Mouse (Mus musculus) kidney, postnatal 25 days (tissue): ENCODE measurements around the gene 1500011B03Rik.

Experiments used
- DNase-seq, 2 experiments: peaks; one replicate each; pipeline ENCODE4 v3.0.0; 2021; ENCODE audit warnings: mixed read lengths in 2 of 2

Gene 1500011B03Rik

DNA sequence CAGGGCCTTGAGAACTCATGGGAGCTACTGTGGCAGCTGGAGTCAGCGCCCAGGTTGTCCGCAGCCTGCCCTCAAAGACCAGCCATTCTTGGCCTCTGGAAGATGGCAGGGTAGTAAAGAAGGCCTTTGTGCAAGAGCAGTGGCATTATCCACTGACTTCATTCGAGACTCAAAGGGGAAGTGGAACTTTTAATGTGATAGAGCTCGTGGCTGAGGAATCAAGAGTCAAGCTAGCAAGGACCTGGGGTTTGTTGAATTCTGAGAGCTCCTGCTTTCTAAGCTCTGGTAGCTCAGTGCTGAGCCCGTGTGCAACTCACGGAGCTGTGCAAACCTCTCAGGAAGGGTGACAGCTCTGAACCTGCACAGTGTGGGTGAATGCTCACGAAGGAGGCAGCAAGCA, 42.4 kb downstream of the 1500011B03Rik start:
- DNase-seq = no peak

DNA sequence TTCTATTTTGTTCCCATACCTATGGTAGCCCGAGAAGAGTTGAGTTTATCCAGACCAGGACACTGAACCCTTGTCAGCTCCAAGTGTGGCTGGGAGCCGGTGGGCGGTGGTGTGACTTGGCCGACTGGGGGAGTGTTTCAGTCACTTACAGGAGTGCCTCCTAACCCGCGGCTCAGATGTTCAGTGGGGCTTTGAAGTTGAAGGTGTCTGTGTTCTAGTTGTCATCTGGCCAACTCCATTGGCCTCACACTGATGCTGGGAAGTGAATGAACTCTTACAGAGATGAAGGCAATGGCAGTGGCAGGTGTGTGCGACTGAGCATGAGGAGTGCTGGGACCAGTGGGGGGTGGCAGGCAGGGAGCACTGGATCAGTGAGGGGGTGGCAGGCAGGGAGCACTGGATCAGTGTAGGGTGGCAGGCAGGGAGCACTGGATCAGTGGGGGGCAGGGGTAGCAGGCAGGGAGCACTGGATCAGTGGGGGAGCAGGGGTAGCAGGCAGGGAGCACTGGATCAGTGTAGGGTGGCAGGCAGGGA, 43.2 kb downstream of the 1500011B03Rik start:
- DNase-seq = peak in 1 of 2 experiments; percentile 31

DNA sequence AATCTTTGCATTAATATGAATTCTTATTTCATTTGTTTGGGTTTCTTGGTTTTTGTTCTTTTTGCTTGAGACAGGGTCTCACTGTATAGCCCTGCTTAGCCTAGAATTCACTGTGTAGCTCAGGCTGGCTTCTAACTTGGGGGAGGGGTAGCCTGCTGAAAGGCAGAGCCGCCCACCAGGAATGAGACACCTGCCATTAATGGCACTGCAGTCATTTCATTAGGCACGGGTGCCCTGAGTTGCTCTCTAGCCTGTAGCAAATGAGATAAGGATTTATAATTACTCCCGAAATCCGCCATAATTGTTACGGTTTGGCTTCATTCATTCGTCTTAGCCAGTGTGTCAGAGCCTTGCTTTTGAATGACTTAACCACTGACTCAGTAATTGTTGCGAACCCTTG, 47.1 kb downstream of the 1500011B03Rik start:
- no peak for DNase-seq

DNA sequence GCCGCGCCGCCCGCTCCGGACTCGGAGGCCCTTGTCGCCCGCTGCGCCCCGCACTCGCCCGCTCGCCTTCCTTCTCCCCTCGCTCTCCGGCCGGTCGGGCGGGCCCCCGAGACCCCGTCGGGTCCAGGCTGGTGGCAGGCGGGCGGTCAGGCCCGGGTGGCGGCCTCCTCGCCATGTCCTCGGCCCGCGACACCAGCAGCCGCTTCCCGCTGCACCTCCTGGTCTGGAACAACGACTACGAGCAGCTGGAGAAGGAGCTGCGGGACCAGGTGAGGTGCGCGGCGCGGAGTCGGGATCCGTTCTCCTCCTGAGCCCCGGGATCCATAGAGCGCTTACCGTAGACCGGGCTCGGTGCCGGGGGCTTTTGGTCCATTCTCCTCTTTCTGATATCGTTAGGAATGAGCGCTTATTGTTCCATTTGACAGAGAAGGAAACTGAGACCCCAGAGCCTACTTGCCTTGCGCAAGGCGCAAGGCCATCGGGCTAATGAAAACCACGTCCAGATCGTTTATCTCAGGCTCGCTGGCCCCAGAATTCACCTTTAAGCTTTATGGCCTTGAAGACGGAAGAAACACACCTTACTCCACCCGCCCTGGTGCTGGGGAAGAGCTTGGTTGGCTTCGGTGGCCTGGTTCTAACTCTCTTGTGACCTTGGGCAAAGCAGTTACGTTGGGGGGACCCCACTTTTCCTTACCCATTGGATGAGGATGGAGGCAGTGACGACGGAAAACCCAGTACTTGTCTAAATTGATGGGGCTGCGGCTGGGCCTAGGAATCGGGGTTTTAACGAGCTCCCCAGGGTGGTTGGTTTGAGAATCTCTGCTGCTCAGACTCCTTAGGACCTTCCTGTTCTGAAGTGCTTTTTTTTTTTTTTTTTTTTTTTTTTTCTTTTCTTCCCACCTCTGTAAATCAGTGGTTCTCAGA, 48.0 kb downstream of the 1500011B03Rik start, which contains the start of gene Git2:
Gene Git2 (minus strand): TSS at position 462 of the 924 bp plus-strand sequence.
- no peak for DNase-seq

DNA sequence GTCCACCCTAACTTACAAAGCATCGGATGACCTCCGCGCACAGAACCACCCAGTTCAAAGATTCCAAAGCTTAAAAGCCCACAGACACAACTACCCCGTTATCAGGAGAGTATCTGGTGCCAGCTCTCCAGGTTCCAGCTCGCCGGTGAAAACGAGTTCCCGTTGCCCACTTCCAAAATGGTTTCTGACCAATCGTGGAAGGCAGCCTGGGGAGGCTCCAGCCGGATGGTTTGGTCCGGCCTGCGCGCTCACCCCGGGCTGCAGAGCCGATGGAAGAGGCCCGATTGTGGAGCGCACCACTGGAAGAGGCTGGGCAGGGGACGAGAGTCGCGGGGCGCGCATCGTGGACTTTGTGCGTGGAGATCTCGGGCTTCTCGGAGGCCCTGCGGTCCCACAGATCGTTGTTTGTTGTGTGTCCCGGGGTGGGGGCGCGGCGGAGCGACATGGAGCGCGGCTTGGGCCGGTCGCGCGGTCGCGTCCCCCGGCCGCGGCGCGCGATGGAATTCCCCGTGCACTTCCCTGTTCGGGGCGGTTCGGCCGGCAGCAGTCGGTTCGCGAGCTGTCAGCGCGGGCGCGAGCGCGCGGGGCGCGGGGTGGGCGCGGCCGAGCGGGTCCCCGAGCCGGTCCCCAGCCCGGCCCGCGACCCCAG, 48.7 kb downstream of the 1500011B03Rik start, which contains the start of gene Ankrd13a:
Gene Ankrd13a (plus strand): TSS at position 275 of the 649 bp plus-strand sequence.
- peak; percentile 91 to 96 for DNase-seq

DNA sequence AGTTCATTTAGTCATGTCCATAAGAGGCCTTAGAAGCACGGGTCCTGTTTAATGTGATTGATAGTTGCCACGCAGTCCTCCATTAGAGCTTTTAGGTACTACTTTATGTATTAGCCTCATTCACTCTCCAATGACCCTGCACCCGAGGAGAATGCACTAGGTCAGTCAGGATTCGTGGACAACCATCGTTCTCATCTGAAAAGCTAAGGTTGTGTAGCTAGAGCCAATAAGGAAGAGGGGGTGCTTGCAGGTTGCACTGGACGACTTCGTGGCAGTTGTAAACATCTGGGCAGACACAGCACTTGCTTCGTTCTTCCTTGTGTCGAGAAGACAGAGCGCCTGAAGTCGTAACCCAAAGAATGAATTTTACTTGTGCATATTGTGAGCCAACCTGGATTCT, 49.5 kb downstream of the 1500011B03Rik start:
- no peak for DNase-seq

DNA sequence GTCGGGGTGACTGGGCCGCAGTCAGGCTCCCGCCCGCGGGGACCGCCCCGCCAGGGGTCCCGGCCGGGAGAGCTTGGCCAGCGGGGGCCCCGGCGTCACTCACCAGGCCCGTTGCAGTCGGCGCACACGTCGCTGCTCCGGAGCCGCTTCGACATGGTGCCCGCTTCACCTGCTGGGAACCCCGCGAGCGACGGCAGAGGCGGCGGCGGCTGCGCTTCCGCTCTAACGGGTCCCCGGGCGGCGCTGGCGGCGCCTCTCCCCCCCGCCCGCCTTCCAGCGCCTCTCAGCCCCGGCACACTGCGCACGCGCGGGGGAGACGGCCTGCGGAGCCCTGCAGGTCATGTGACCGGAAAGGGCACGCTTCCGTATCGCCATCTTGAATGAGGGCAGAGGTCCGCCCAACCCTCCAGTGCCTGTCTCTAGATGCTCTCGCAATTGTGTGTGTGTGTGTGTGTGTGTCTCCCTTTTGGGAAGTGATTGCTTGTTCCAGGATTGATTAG, 50.0 kb downstream of the 1500011B03Rik start:
- peak; percentile 98 to 99 for DNase-seq

DNA sequence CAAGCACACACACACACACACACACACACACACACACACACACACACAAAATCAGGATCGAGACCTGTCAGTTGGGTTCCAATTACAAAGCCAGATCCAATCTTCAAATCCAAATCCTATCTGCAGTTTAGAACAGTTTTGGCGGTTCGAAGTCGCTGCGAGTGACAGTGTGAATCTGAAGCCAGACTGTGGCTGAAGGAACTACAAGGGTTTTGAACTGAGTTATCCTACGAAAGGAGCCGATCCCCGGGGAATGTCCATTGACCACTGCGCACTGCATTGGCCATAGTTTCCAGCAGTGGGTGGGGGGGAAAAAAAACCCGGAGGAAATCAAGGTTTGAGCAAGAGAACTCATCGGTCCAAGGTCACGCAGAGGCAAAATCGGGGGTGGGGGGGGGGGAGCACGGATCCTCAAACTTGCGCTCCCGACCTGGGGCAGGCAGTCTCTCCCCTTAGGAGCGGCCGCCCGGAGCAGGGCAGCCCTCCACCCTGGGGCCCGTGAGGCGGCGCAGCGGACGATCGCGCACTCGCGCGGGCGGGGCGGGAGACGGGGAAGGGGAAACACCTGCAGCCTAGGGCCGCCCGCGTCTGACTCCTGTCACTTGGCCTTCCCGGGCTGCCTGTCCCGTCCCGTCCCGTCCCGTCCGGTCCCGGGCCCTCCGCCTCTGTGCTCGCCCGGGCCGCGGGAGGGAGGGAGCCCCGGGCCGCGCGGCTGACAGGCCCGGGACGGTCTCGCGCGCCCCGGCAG, 50.6 kb downstream of the 1500011B03Rik start:
- DNase-seq = peak; percentile 55 to 78

DNA sequence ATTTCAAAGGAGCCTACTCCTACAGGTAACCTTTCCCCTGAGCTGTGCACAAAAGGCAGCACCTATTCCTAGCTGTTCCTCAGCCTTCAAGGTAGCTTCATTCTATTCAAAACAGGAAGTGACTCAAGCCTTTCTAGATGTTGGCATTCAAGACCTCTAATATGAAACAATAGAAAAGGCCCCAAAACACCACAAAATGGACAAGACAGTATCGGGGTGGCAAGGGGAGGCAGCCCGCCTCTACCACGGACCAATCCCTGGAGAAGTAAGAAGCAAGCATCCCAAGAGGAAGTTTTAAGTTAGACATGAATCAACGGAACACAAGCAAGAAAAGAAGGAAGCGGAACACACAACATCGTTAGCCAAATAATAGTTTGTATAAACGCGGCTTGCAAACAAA, 51.5 kb downstream of the 1500011B03Rik start:
- no peak for DNase-seq

DNA sequence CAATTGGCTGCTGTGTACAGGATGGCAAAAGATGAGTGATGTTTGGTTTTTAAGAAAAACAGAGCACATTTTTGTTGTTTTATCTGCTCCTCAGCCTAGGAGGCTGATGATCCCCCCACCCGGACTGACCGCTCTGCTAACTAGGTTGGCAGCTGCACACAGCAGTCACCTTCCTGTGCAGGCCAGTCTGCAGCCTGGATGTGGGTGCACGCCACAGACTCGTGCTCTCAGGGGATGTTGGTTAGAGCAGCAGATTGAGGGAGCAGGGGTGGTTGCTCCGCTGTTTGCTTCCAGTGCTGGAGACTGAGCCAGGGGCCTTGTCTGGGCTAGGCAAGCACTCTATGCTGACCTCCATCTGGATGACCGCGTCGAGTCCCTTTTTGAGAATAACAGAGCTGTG, 53.5 kb downstream of the 1500011B03Rik start:
- DNase-seq = no peak

DNA sequence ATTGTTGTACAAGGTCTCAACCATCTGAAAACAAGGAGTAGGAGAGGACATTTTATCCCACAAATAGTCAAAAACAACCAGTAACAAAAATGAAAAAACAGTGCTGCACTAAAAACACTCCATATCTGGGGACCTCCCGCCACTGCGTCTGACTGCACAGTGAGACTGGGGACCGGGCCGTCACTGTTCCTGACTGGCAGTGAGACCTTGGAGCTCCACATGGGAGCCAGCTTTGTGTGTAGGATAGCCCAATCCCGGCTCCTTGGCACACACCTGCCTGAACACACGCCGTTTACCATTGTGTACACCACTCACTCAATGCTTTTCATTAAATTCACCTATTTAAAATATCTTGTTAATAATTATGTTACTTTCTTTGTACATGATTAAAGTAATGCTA, 56.1 kb downstream of the 1500011B03Rik start:
- no peak for DNase-seq

DNA sequence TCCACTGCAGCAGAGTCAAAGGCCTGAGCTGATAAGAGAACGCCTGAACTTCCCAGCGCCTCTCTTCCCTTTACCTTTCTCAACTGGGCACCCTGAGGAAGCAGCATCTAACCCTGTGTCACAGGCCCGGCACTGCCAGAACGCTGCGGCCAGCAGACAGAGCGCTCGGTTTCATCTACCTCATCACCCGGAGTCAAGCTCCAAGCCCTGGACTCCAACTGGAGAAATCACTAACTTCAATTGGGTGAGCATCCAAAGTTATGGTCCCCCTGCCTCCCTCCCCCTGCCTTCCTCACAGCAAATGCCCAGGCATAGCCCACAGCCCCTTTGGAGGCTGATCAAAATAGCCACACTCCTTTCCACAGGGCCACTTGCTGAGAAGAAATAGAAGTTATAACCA, 56.6 kb downstream of the 1500011B03Rik start:
- no peak for DNase-seq

DNA sequence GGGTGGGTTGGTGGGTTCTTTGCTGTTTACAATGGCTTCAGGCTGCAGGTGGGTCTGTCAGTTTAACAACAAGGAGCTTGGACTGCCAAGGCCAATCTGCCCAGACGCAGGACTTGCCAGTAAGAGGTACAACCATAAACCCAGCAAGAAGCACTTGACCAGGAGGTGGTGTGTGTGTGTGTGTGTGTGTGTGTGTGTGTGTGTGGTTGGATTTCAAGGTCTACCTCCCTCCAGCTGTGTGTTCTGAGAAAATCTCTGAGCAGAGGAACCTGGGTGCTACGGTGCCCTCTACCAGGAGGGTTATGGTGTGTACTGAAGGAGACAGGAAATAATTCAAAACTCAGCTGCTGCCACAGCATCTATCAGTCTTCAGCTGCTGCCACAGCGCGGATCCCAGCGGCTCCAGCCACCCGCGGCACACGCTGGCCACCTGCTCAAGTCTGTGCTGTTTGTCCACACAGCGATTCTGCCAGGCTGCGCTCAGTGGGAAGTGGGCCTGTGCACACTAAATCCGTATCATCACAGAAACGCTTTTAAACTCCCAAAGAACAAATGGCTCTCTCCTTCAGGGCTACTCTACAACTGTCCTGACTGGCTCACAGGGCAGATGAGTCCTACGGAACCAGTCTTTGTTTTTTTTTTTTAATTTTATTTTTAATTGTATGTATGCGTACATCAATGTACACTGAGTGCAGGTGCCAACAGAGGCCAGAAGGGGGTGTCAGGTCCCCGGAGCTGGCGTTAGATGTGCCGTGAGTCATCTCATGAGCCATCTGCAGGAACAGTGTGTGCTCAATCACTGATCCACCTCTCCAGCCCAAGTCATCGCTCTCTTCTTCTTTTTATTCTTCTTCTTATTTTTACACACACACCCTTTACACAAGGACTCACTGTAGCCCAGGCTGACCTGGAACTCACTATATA, 58.2 kb downstream of the 1500011B03Rik start:
- DNase-seq = no peak

DNA sequence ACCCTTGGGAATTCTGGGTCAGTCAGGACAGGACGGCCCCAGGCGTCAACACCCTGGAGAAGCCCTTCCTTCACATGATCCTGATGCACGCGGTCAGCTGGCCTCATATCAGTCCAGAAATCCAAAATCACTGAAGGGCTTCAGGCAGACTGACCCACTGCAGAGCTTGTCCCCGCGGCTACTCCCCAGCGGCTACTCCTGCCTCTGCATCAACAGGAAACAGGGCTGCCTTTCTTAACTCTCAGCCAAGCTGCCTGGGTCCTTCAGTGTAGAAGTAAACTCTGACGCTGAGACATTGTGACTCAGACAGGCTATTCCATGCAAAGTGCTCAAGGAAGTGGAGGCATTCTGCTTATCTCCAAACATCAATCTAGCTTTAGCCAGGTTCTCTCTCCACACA, 61.3 kb downstream of the 1500011B03Rik start:
- no peak for DNase-seq

DNA sequence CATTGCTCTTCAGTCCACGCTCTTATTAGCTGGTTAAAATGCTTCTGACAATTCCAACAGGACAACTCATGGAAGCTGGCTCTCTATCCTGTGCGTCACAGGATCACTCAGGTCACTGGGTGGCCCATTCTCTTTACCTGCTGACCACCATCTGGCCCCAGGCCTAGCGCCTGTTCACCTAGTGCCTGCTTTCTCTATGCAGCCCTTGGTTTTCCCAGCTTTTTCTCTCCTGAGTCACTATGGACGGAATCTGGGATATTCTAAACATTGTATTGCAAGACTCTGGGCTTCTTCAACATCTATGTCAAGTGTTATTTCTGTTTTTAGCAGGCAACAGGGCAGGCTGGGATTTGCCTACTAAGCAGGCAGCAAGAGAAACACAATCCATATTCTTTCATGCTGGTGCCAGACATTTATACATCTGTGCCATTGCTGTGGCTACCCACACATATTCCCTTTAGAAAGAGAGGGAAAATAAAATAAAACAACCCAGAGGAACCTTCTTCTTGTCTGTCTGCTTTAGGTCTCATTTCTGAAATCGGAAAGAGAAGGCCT, 63.7 kb downstream of the 1500011B03Rik start:
- DNase-seq = no peak
